Mouse (Mus musculus): Measurements from ENCODE around the gene Slc44a5.

DNA sequence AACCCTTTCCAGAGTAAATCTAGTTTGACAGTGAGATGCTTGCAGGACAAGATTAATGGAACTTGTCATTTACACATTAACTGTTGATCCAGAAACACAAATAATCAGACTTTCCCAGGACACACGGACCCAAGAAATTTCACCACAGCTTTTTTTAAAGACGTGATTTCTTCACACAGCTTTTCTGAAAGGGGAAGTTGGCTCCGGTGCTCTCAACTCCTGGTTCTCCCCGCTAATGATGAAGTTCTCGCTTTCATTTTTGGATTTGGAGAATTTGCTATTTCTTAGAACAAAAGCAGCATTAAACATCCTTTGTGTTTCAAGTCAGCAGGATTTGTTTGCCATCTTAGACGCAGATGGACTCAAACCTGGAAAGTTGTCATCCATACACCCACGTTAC is 2.6 kb downstream of the Slc44a5 start:
- TF ChIP-seq CTCF (IDR thresholded peaks at IDR 0.05; ENCODE audit: borderline replicate concordance, insufficient read depth, low read length) (no peak), POLR2A (IDR thresholded peaks at IDR 0.05; ENCODE audit: low read depth, low read length) (no peak)
